Mouse (Mus musculus): ENCODE data around the gene Ndrg4. TPM values are rescaled to one million over a fixed set of nuclear protein-coding genes. Genes with fewer than 3 reads are reported as not detected.

The Ndrg4 gene
- polyA plus RNA-seq, 1 experiment from 2014 or later, result 256 TPM

DNA sequence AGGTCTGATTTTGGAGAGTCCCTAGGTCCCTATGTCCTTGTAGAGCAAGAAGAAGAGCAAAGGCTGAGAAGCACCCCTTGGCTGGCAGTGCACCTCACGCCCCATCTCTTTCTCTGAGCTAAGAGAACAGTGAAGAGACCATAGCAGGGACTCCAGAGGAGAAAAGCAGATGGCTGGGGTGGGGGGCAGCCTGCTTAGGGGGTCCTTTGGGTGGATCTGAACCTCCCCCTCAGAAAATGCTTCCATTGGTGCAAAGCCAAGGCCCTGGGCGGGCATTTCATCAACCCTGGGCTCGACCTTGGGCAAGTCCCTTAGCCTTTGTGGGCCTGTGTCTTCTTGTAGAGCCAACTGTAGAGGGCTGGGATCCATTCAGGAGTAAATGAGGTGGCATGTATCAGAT, 27.8 kb downstream of the Ndrg4 start:
- no peak for ATAC-seq (ENCODE audit: extremely low read depth, insufficient number of reproducible peaks, low FRiP score, low TSS enrichment)
- Histone ChIP-seq H3K4me2 (peak overlapping the region; percentile 90), H3K27me3 (replicated peaks) (peaks cover 19% of the 10 kb centered on the region; the same call in 1 of the 2 replicates), H3K36me3 (peaks cover 47% of the 10 kb centered on the region), H3K4me3 (peak overlapping the region; percentile 84), H3K9me3 (no peaks in the 10 kb centered on the region), H3K27ac (replicated peaks) (peak overlapping the region; percentile 90), H3K9ac (peak overlapping the region; percentile 94), H3K4me1 (peaks cover 35% of the 10 kb centered on the region)
- 83% methylated on average over 3 of the region's 3 CpGs for WGBS

GRCm38 (mm10) chr8:95709579-95709978, 32.8 kb downstream of the Ndrg4 start:
- 74% methylated on average over 7 of the region's 7 CpGs for WGBS
- Histone ChIP-seq H3K36me3 (peaks cover 91% of the 10 kb centered on the region), H3K4me1 (peaks cover 28% of the 10 kb centered on the region), H3K4me2 (no peak overlapping the region), H3K27ac (replicated peaks) (no peak overlapping the region), H3K9ac (peak overlapping the region; percentile 53; the same call in 1 of the 2 replicates), H3K4me3 (no peak overlapping the region), H3K27me3 (replicated peaks) (no peaks in the 10 kb centered on the region), H3K9me3 (no peaks in the 10 kb centered on the region)
- no peak for ATAC-seq (ENCODE audit: extremely low read depth, insufficient number of reproducible peaks, low FRiP score, low TSS enrichment)

- H3K27me3 ChIP-seq (replicated peaks), result no peaks in the 10 kb centered on the region
- H3K27ac ChIP-seq (replicated peaks), result peak overlapping the region; percentile 41
- peaks cover 22% of the 10 kb centered on the region for H3K4me1 ChIP-seq
- ATAC-seq (ENCODE audit: extremely low read depth, insufficient number of reproducible peaks, low FRiP score, low TSS enrichment), result no peak
- WGBS, result 58% methylated on average over 3 of the region's 3 CpGs
- H3K36me3 ChIP-seq, result peaks cover 79% of the 10 kb centered on the region
- H3K9me3 ChIP-seq, result no peaks in the 10 kb centered on the region
- H3K9ac ChIP-seq, result no peak overlapping the region
- H3K4me3 ChIP-seq, result no peak overlapping the region
- H3K4me2 ChIP-seq, result no peak overlapping the region
These were observed 34.2 kb downstream of the Ndrg4 start for GRCm38 (mm10) chr8:95711029-95711428.

GRCm38 (mm10) chr8:95712395-95712794, 35.6 kb downstream of the Ndrg4 start:
- Histone ChIP-seq H3K9ac (no peak overlapping the region), H3K27me3 (replicated peaks) (no peaks in the 10 kb centered on the region), H3K4me3 (no peak overlapping the region), H3K27ac (replicated peaks) (no peak overlapping the region), H3K4me1 (peaks cover 35% of the 10 kb centered on the region), H3K36me3 (peaks cover 71% of the 10 kb centered on the region), H3K4me2 (no peak overlapping the region), H3K9me3 (no peaks in the 10 kb centered on the region)
- ATAC-seq (ENCODE audit: extremely low read depth, insufficient number of reproducible peaks, low FRiP score, low TSS enrichment), result no peak
- WGBS, result 82% methylated on average over 9 of the region's 9 CpGs

DNA sequence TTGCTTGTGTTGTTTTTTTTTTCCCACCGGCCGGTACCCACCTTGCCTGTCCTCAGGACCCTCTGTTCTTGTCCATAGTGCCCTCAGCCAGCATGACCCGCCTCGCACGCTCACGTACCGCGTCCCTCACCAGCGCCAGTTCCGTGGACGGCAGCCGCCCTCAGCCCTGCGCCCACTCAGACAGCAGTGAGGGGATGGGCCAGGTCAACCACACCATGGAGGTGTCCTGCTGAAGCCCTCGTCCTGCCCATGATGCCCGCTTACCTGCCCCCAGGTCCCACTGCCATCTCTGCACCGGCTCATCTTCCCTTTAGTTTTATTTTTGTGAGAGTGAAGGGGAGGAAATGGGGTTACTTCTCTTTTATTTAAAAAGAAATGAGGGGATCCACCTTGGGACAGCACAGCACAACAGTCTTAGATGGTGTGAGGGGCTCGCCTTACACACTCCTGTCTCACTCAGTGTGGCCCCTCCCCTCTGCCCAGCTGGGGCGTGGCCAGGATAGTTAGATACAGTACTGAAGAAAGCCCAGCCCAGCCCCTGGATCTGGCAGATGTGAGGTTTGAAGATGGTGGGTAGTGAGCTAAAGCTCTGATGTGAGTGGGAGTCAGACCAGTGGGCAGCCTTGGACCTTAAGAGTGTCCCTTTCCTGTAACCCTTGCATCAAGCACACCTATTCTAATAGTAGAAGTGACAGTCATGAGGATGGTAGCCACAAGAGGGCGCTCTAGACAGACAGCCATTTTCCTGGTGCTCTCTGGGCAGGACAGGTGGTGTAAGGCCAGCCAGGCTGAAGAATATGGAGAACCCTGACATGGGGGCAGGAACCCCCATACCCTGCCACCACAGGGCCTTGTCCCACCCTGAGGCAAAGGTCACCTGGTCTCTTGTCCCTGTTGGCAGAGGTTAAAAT, 36.6 kb downstream of the Ndrg4 start:
- ATAC-seq (ENCODE audit: extremely low read depth, insufficient number of reproducible peaks, low FRiP score, low TSS enrichment), result no peak
- H3K27me3 ChIP-seq (replicated peaks), result no peaks in the 10 kb centered on the region
- H3K27ac ChIP-seq (replicated peaks), result no peak overlapping the region
- H3K4me1 ChIP-seq, result peaks cover 35% of the 10 kb centered on the region
- peaks cover 71% of the 10 kb centered on the region for H3K36me3 ChIP-seq
- H3K9me3 ChIP-seq, result no peaks in the 10 kb centered on the region
- H3K4me2 ChIP-seq, result no peak overlapping the region
- 76% methylated on average over 19 of the region's 19 CpGs for WGBS
- no peak overlapping the region for H3K9ac ChIP-seq
- no peak overlapping the region for H3K4me3 ChIP-seq

- Histone ChIP-seq H3K27ac (replicated peaks) (no peak overlapping the region), H3K36me3 (peaks cover 71% of the 10 kb centered on the region), H3K27me3 (replicated peaks) (no peaks in the 10 kb centered on the region), H3K4me2 (no peak overlapping the region), H3K4me3 (no peak overlapping the region), H3K4me1 (peaks cover 35% of the 10 kb centered on the region), H3K9me3 (no peaks in the 10 kb centered on the region), H3K9ac (no peak overlapping the region)
- WGBS, result 83% methylated on average over 4 of the region's 4 CpGs
- ATAC-seq (ENCODE audit: extremely low read depth, insufficient number of reproducible peaks, low FRiP score, low TSS enrichment), result no peak
These were observed 37.6 kb downstream of the Ndrg4 start for GRCm38 (mm10) chr8:95714367-95714766.

- ATAC-seq (ENCODE audit: extremely low read depth, insufficient number of reproducible peaks, low FRiP score, low TSS enrichment), result no peak
- 70% methylated on average over 6 of the region's 6 CpGs for WGBS
- H3K4me2 ChIP-seq, result peak overlapping the region; percentile 88
- no peaks in the 10 kb centered on the region for H3K9me3 ChIP-seq
- H3K27me3 ChIP-seq (replicated peaks), result no peaks in the 10 kb centered on the region
- peak overlapping the region; percentile 73; the same call in 1 of the 2 replicates for H3K27ac ChIP-seq (replicated peaks)
- peaks cover 30% of the 10 kb centered on the region for H3K4me1 ChIP-seq
- peak overlapping the region; percentile 70 for H3K4me3 ChIP-seq
- H3K9ac ChIP-seq, result peak overlapping the region; percentile 86
- H3K36me3 ChIP-seq, result peaks cover 71% of the 10 kb centered on the region
These were observed 38.1 kb downstream of the Ndrg4 start for GRCm38 (mm10) chr8:95714837-95715413.

GRCm38 (mm10) chr8:95715676-95716531, 39.1 kb downstream of the Ndrg4 start, which contains the start of gene Setd6:
Setd6 (plus strand) TSS chr8:95715881.
- Histone ChIP-seq H3K36me3 (peaks cover 72% of the 10 kb centered on the region), H3K4me3 (peak within 1 kb of the TSS; percentile 70), H3K27me3 (replicated peaks) (no peaks in the 10 kb centered on the region), H3K9me3 (no peaks in the 10 kb centered on the region), H3K4me1 (peaks cover 23% of the 10 kb centered on the region), H3K9ac (peak within 1 kb of the TSS; percentile 86), H3K4me2 (peak within 1 kb of the TSS; percentile 88), H3K27ac (replicated peaks) (peak within 1 kb of the TSS; percentile 73)
- under 1% methylated on average over 79 of the region's 79 CpGs for WGBS
- peak; percentile 54; the same call in 1 of the 2 replicates for ATAC-seq (ENCODE audit: extremely low read depth, insufficient number of reproducible peaks, low FRiP score, low TSS enrichment)

- 16% methylated on average over 21 of the region's 21 CpGs for WGBS
- H3K27ac ChIP-seq (replicated peaks), result peak overlapping the region; percentile 73
These were observed 40.0 kb downstream of the Ndrg4 start for GRCm38 (mm10) chr8:95716546-95717335.

GRCm38 (mm10) chr8:95727625-95728024, 50.8 kb downstream of the Ndrg4 start:
- Histone ChIP-seq H3K27me3 (replicated peaks) (no peaks in the 10 kb centered on the region), H3K36me3 (peaks cover 97% of the 10 kb centered on the region), H3K4me3 (no peak overlapping the region), H3K4me2 (no peak overlapping the region), H3K4me1 (no peaks in the 10 kb centered on the region), H3K9me3 (no peaks in the 10 kb centered on the region), H3K27ac (replicated peaks) (no peak overlapping the region), H3K9ac (no peak overlapping the region)
- 64% methylated on average over 4 of the region's 4 CpGs for WGBS
- no peak for ATAC-seq (ENCODE audit: extremely low read depth, insufficient number of reproducible peaks, low FRiP score, low TSS enrichment)

More at GRCm38 (mm10) chr8:95716546-95717335, 40.0 kb downstream of the Ndrg4 start:
- ATAC-seq (ENCODE audit: extremely low read depth, insufficient number of reproducible peaks, low FRiP score, low TSS enrichment), result no peak
- Histone ChIP-seq H3K9me3 (no peaks in the 10 kb centered on the region), H3K27me3 (replicated peaks) (no peaks in the 10 kb centered on the region), H3K4me1 (peaks cover 19% of the 10 kb centered on the region), H3K4me2 (peak overlapping the region; percentile 88), H3K36me3 (peaks cover 72% of the 10 kb centered on the region), H3K4me3 (peak overlapping the region; percentile 70), H3K9ac (peak overlapping the region; percentile 86)

Measured in heart, embryonic 13.5 days (tissue).